In genomic region chr5:124241686-124242444, GRCm38 (mm10) we compare ENCODE assay signal across 9 mouse cellular contexts. TPM values are rescaled to one million over a fixed set of nuclear protein-coding genes. Genes with fewer than 3 reads are reported as not detected.
DNase-seq lines count a peak whose midpoint lies in the region; ATAC-seq and TF ChIP-seq lines count a peak whose summit lies in the region.
"Had no signal": no experiment of that assay in that cellular context is flagged by ENCODE, and none has a peak within 500 bp of the region (broad histone marks: within the 10 kb centered on the region; RNA-seq: fewer than 3 reads in every experiment).

No protein-coding gene starts in this region.

- intact Hi-C loops in heart, postnatal 10 days (cut with DNase I): no loop called here

- peaks cover 68% of the 10 kb centered on the region for H3K4me1 ChIP-seq in heart, embryonic 12.5 days (replicated peaks)
- peaks cover 25% of the 10 kb centered on the region for H3K4me1 ChIP-seq in hindbrain, embryonic 15.5 days (replicated peaks)
- H3K4me1 ChIP-seq in olfactory bulb, adult 2 months (ENCODE audit: control insufficient read depth, insufficient read depth, low read length): peaks cover 45% of the 10 kb centered on the region

- no peak overlapping the region for H3K4me3 ChIP-seq in heart, embryonic 12.5 days
- no peak overlapping the region for H3K4me3 ChIP-seq in hindbrain, embryonic 15.5 days
- no peak overlapping the region for H3K4me3 ChIP-seq in olfactory bulb, adult 2 months (ENCODE audit: insufficient read depth, low read depth, low read length)

- peak overlapping the region; percentile 72 for H3K27ac ChIP-seq in heart, embryonic 12.5 days (ENCODE audit: poor library complexity, severe bottlenecking)
- H3K27ac ChIP-seq in hindbrain, embryonic 15.5 days (replicated peaks): peak overlapping the region; percentile 61
- peak overlapping the region; percentile 88 for H3K27ac ChIP-seq in olfactory bulb, adult 2 months (ENCODE audit: insufficient read depth, low read depth, low read length)

- peak overlapping the region; percentile 48 for H3K4me2 ChIP-seq in heart, embryonic 12.5 days
- peak overlapping the region; percentile 31 for H3K4me2 ChIP-seq in hindbrain, embryonic 15.5 days

- no peak for ATAC-seq in heart, embryonic 12.5 days (ENCODE audit: insufficient number of reproducible peaks, low FRiP score)
- ATAC-seq in hindbrain, embryonic 15.5 days (ENCODE audit: low FRiP score, low read depth): peak; percentile 49; the same call in 1 of the 2 replicates

- 47% methylated on average over 10 of the region's 10 CpGs for WGBS in heart, embryonic 12.5 days
- 32% methylated on average over 10 of the region's 10 CpGs for WGBS in hindbrain, embryonic 15.5 days
- 30% methylated on average over 10 of the region's 10 CpGs for WGBS in olfactory bulb, adult 2 months

- peak overlapping the region; percentile 42; the same call in 1 of the 2 replicates for H3K9ac ChIP-seq in heart, embryonic 12.5 days
- H3K9ac ChIP-seq in hindbrain, embryonic 15.5 days: no peak overlapping the region

- H3K36me3 ChIP-seq in heart, embryonic 12.5 days: peaks cover 25% of the 10 kb centered on the region
- 0 out of 2 replicates have a peak, but pooled peaks cover 8% of the 10 kb centered on the region for H3K36me3 ChIP-seq in hindbrain, embryonic 15.5 days

- H3K27me3 ChIP-seq in heart, embryonic 12.5 days (replicated peaks): no peaks in the 10 kb centered on the region
- H3K27me3 ChIP-seq in hindbrain, embryonic 15.5 days: no peaks in the 10 kb centered on the region

- no peaks in the 10 kb centered on the region for H3K9me3 ChIP-seq in heart, embryonic 12.5 days (replicated peaks)
- H3K9me3 ChIP-seq in hindbrain, embryonic 15.5 days: no peaks in the 10 kb centered on the region

- no peak for TF ChIP-seq CTCF in olfactory bulb, adult 2 months (IDR thresholded peaks at IDR 0.05; ENCODE audit: insufficient read depth, low read depth, low read length)

- no peak for TF ChIP-seq POLR2A in olfactory bulb, adult 2 months (IDR thresholded peaks at IDR 0.05; ENCODE audit: insufficient read depth, low read depth, low read length)

- no peak for DNase-seq in heart, postnatal 10 days
- DNase-seq in retina, postnatal 1 day: peak; percentile 24
- no peak for DNase-seq in retina, embryonic 14.5 days (ENCODE audit: low spot score)
- DNase-seq in thymus, postnatal 10 days (ENCODE audit: low spot score in 2 of 2): no peak
- no peak for DNase-seq in T-cell, adult 2 months (ENCODE audit: low spot score)
- DNase-seq: lung, adult 2 months had no signal

RNA-seq across cellular contexts. Expression of gene Pitpnm2, which starts 7.7 kb away (rescaled TPM):
- 7.5 and 7.8 TPM in 2 replicates for polyA plus RNA-seq in heart, embryonic 12.5 days (2016; fragmentation: Nextera tagmentation; extraction: Ambion mirVana)
- total RNA-seq in heart, postnatal 10 days (2021): 10 to 100 TPM; 54.2 to 58.3 TPM
- polyA plus RNA-seq in hindbrain, embryonic 15.5 days (2015; fragmentation: Nextera tagmentation; extraction: Ambion mirVana): 10.8 and 11.5 TPM in 2 replicates
- polyA plus RNA-seq in olfactory bulb, adult 2 months (2012; ENCODE audit: insufficient read depth, insufficient read length, low replicate concordance, missing spikeins): 145 TPM in 1 of 2 replicates, not detected in the other
